Mouse (Mus musculus): ENCODE data around the gene Lrrc4c. TPM values are rescaled to one million over a fixed set of nuclear protein-coding genes. Genes with fewer than 3 reads are reported as not detected.

The Lrrc4c gene
- polyA plus RNA-seq, 1 experiment from 2014 or later, result 0.09 TPM

GRCm38 (mm10) chr2:96585665-96586064 is 267.7 kb downstream of the Lrrc4c start:
- ATAC-seq (ENCODE audit: low read depth), result no peak
- Histone ChIP-seq H3K4me1 (ENCODE audit: control insufficient read depth, low read depth, low read length) (no peaks in the 10 kb centered on the region), H3K27me3 (ENCODE audit: control insufficient read depth, insufficient read depth, low read depth, low read length) (no peaks in the 10 kb centered on the region), H3K4me2 (ENCODE audit: low read depth, low read length) (no peak overlapping the region), H3K4me3 (ENCODE audit: low read depth, low read length) (no peak overlapping the region), H3K27ac (ENCODE audit: low read length) (no peak overlapping the region), H3K9ac (ENCODE audit: low read depth, low read length) (no peak overlapping the region), H3K36me3 (ENCODE audit: control insufficient read depth, insufficient read depth) (no peaks in the 10 kb centered on the region), H3K9me3 (replicated peaks; ENCODE audit: control insufficient read depth, low read length) (no peaks in the 10 kb centered on the region)
- 2% methylated on average over 4 of the region's 4 CpGs for WGBS (ENCODE audit: insufficient replicate concordance)

- H3K27ac ChIP-seq (ENCODE audit: low read length), result no peak overlapping the region
- no peaks in the 10 kb centered on the region for H3K9me3 ChIP-seq (replicated peaks; ENCODE audit: control insufficient read depth, low read length)
- H3K4me2 ChIP-seq (ENCODE audit: low read depth, low read length), result no peak overlapping the region
- no peak for ATAC-seq (ENCODE audit: low read depth)
- H3K9ac ChIP-seq (ENCODE audit: low read depth, low read length), result no peak overlapping the region
- no peaks in the 10 kb centered on the region for H3K27me3 ChIP-seq (ENCODE audit: control insufficient read depth, insufficient read depth, low read depth, low read length)
- 64% methylated on average over 3 of the region's 3 CpGs for WGBS (ENCODE audit: insufficient replicate concordance)
- H3K4me3 ChIP-seq (ENCODE audit: low read depth, low read length), result no peak overlapping the region
- H3K4me1 ChIP-seq (ENCODE audit: control insufficient read depth, low read depth, low read length), result no peaks in the 10 kb centered on the region
- no peaks in the 10 kb centered on the region for H3K36me3 ChIP-seq (ENCODE audit: control insufficient read depth, insufficient read depth)
Observed at GRCm38 (mm10) chr2:96604801-96605200, 286.8 kb downstream of the Lrrc4c start.

GRCm38 (mm10) chr2:96614121-96614520 is 296.2 kb downstream of the Lrrc4c start:
- WGBS (ENCODE audit: insufficient replicate concordance), result 40% methylated on average over 1 of the region's 1 CpGs
- H3K27me3 ChIP-seq (ENCODE audit: control insufficient read depth, insufficient read depth, low read depth, low read length), result no peaks in the 10 kb centered on the region
- H3K9me3 ChIP-seq (replicated peaks; ENCODE audit: control insufficient read depth, low read length), result no peaks in the 10 kb centered on the region
- no peaks in the 10 kb centered on the region for H3K4me1 ChIP-seq (ENCODE audit: control insufficient read depth, low read depth, low read length)
- no peaks in the 10 kb centered on the region for H3K36me3 ChIP-seq (ENCODE audit: control insufficient read depth, insufficient read depth)
- no peak overlapping the region for H3K9ac ChIP-seq (ENCODE audit: low read depth, low read length)
- no peak for ATAC-seq (ENCODE audit: low read depth)
- H3K4me2 ChIP-seq (ENCODE audit: low read depth, low read length), result no peak overlapping the region
- H3K4me3 ChIP-seq (ENCODE audit: low read depth, low read length), result no peak overlapping the region
- no peak overlapping the region for H3K27ac ChIP-seq (ENCODE audit: low read length)

GRCm38 (mm10) chr2:96618691-96619205 is 300.8 kb downstream of the Lrrc4c start:
- H3K36me3 ChIP-seq (ENCODE audit: control insufficient read depth, insufficient read depth), result no peaks in the 10 kb centered on the region
- H3K27me3 ChIP-seq (ENCODE audit: control insufficient read depth, insufficient read depth, low read depth, low read length), result no peaks in the 10 kb centered on the region
- H3K9me3 ChIP-seq (replicated peaks; ENCODE audit: control insufficient read depth, low read length), result no peaks in the 10 kb centered on the region
- no peak overlapping the region for H3K4me3 ChIP-seq (ENCODE audit: low read depth, low read length)
- H3K9ac ChIP-seq (ENCODE audit: low read depth, low read length), result no peak overlapping the region
- 58% methylated on average over 6 of the region's 6 CpGs for WGBS (ENCODE audit: insufficient replicate concordance)
- H3K4me2 ChIP-seq (ENCODE audit: low read depth, low read length), result no peak overlapping the region
- ATAC-seq (ENCODE audit: low read depth), result no peak
- no peak overlapping the region for H3K27ac ChIP-seq (ENCODE audit: low read length)
- no peaks in the 10 kb centered on the region for H3K4me1 ChIP-seq (ENCODE audit: control insufficient read depth, low read depth, low read length)

GRCm38 (mm10) chr2:96667113-96667512 is 349.1 kb downstream of the Lrrc4c start:
- Histone ChIP-seq H3K9me3 (replicated peaks; ENCODE audit: control insufficient read depth, low read length) (no peaks in the 10 kb centered on the region), H3K27ac (ENCODE audit: low read length) (no peak overlapping the region), H3K27me3 (ENCODE audit: control insufficient read depth, insufficient read depth, low read depth, low read length) (no peaks in the 10 kb centered on the region), H3K4me2 (ENCODE audit: low read depth, low read length) (no peak overlapping the region), H3K9ac (ENCODE audit: low read depth, low read length) (no peak overlapping the region), H3K4me1 (ENCODE audit: control insufficient read depth, low read depth, low read length) (no peaks in the 10 kb centered on the region), H3K4me3 (ENCODE audit: low read depth, low read length) (no peak overlapping the region), H3K36me3 (ENCODE audit: control insufficient read depth, insufficient read depth) (no peaks in the 10 kb centered on the region)
- ATAC-seq (ENCODE audit: low read depth), result no peak
- WGBS (ENCODE audit: insufficient replicate concordance), result 68% methylated on average over 4 of the region's 4 CpGs

- ATAC-seq (ENCODE audit: low read depth), result no peak
- no peak overlapping the region for H3K27ac ChIP-seq (ENCODE audit: low read length)
- no peaks in the 10 kb centered on the region for H3K4me1 ChIP-seq (ENCODE audit: control insufficient read depth, low read depth, low read length)
- H3K9ac ChIP-seq (ENCODE audit: low read depth, low read length), result no peak overlapping the region
- no peaks in the 10 kb centered on the region for H3K36me3 ChIP-seq (ENCODE audit: control insufficient read depth, insufficient read depth)
- 64% methylated on average over 4 of the region's 4 CpGs for WGBS (ENCODE audit: insufficient replicate concordance)
- no peak overlapping the region for H3K4me2 ChIP-seq (ENCODE audit: low read depth, low read length)
- no peak overlapping the region for H3K4me3 ChIP-seq (ENCODE audit: low read depth, low read length)
- no peaks in the 10 kb centered on the region for H3K27me3 ChIP-seq (ENCODE audit: control insufficient read depth, insufficient read depth, low read depth, low read length)
- H3K9me3 ChIP-seq (replicated peaks; ENCODE audit: control insufficient read depth, low read length), result no peaks in the 10 kb centered on the region
Observed at GRCm38 (mm10) chr2:96681806-96682205, 363.8 kb downstream of the Lrrc4c start.

- no peak overlapping the region for H3K27ac ChIP-seq (ENCODE audit: low read length)
- no peaks in the 10 kb centered on the region for H3K27me3 ChIP-seq (ENCODE audit: control insufficient read depth, insufficient read depth, low read depth, low read length)
- no peak overlapping the region for H3K9ac ChIP-seq (ENCODE audit: low read depth, low read length)
- WGBS (ENCODE audit: insufficient replicate concordance), result 39% methylated on average over 1 of the region's 1 CpGs
- no peaks in the 10 kb centered on the region for H3K9me3 ChIP-seq (replicated peaks; ENCODE audit: control insufficient read depth, low read length)
- no peak overlapping the region for H3K4me2 ChIP-seq (ENCODE audit: low read depth, low read length)
- no peaks in the 10 kb centered on the region for H3K36me3 ChIP-seq (ENCODE audit: control insufficient read depth, insufficient read depth)
- H3K4me1 ChIP-seq (ENCODE audit: control insufficient read depth, low read depth, low read length), result no peaks in the 10 kb centered on the region
- no peak overlapping the region for H3K4me3 ChIP-seq (ENCODE audit: low read depth, low read length)
- ATAC-seq (ENCODE audit: low read depth), result no peak
Observed at GRCm38 (mm10) chr2:96685328-96685727, 367.4 kb downstream of the Lrrc4c start.

GRCm38 (mm10) chr2:96705004-96705403 is 387.0 kb downstream of the Lrrc4c start:
- Histone ChIP-seq H3K4me3 (ENCODE audit: low read depth, low read length) (no peak overlapping the region), H3K4me2 (ENCODE audit: low read depth, low read length) (no peak overlapping the region), H3K27ac (ENCODE audit: low read length) (no peak overlapping the region), H3K9ac (ENCODE audit: low read depth, low read length) (no peak overlapping the region), H3K36me3 (ENCODE audit: control insufficient read depth, insufficient read depth) (no peaks in the 10 kb centered on the region), H3K27me3 (ENCODE audit: control insufficient read depth, insufficient read depth, low read depth, low read length) (no peaks in the 10 kb centered on the region), H3K9me3 (replicated peaks; ENCODE audit: control insufficient read depth, low read length) (no peaks in the 10 kb centered on the region), H3K4me1 (ENCODE audit: control insufficient read depth, low read depth, low read length) (no peaks in the 10 kb centered on the region)
- 39% methylated on average over 3 of the region's 3 CpGs for WGBS (ENCODE audit: insufficient replicate concordance)
- ATAC-seq (ENCODE audit: low read depth), result no peak

GRCm38 (mm10) chr2:96707772-96708350 is 389.9 kb downstream of the Lrrc4c start:
- H3K4me2 ChIP-seq (ENCODE audit: low read depth, low read length), result no peak overlapping the region
- no peaks in the 10 kb centered on the region for H3K36me3 ChIP-seq (ENCODE audit: control insufficient read depth, insufficient read depth)
- 54% methylated on average over 4 of the region's 4 CpGs for WGBS (ENCODE audit: insufficient replicate concordance)
- no peak for ATAC-seq (ENCODE audit: low read depth)
- H3K9ac ChIP-seq (ENCODE audit: low read depth, low read length), result no peak overlapping the region
- no peaks in the 10 kb centered on the region for H3K4me1 ChIP-seq (ENCODE audit: control insufficient read depth, low read depth, low read length)
- H3K4me3 ChIP-seq (ENCODE audit: low read depth, low read length), result no peak overlapping the region
- no peak overlapping the region for H3K27ac ChIP-seq (ENCODE audit: low read length)
- H3K27me3 ChIP-seq (ENCODE audit: control insufficient read depth, insufficient read depth, low read depth, low read length), result no peaks in the 10 kb centered on the region
- no peaks in the 10 kb centered on the region for H3K9me3 ChIP-seq (replicated peaks; ENCODE audit: control insufficient read depth, low read length)

All from liver, embryonic 16.5 days (tissue).